Mouse (Mus musculus) hindbrain, embryonic 12.5 days (tissue): ENCODE results near the gene Urm1. TPM values are rescaled to one million over a fixed set of nuclear protein-coding genes. Genes with fewer than 3 reads are reported as not detected.
"Not testable (repeated sequence)": the region's sequence is repeated elsewhere in the genome, so short reads cannot be mapped to it uniquely, and the experiment has no call there.

ENCODE experiments used
- ATAC-seq: fragments of 200-750 bp; cut with Nextera tagmentation; 2 replicates; pipeline ENCODE4 v1.8.0; 2017; ENCODE audit warnings: moderate TSS enrichment; ENCODE audit not compliant: low FRiP score
- H3K27ac ChIP-seq: fragments of 300-500 bp; sonication (generic); 2 replicates; pipeline ENCODE4 v1.5.1; 2016; ENCODE audit warnings: mild to moderate bottlenecking
- H3K27me3 ChIP-seq: fragments of 300-500 bp; sonication (generic); 2 replicates; pipeline ENCODE4 v1.6.1; 2016; ENCODE audit warnings: mild to moderate bottlenecking
- H3K36me3 ChIP-seq: fragments of 300-500 bp; sonication (generic); 2 replicates; pipeline ENCODE4 v1.6.1; 2016; ENCODE audit warnings: mild to moderate bottlenecking
- H3K4me1 ChIP-seq: fragments of 300-500 bp; sonication (generic); 2 replicates; pipeline ENCODE4 v1.6.1; 2016
- H3K4me2 ChIP-seq: fragments of 300-500 bp; sonication (generic); replicated peaks from 2 replicates; pipeline ENCODE4 v1.6.1; 2016; ENCODE audit warnings: mild to moderate bottlenecking
- H3K4me3 ChIP-seq: fragments of 300-500 bp; sonication (generic); 2 replicates; pipeline ENCODE4 v1.5.1; 2016; ENCODE audit warnings: mild to moderate bottlenecking
- H3K9ac ChIP-seq: fragments of 300-500 bp; sonication (generic); 2 replicates; pipeline ENCODE4 v1.6.1; 2016; ENCODE audit warnings: mild to moderate bottlenecking, moderate library complexity
- H3K9me3 ChIP-seq: fragments of 300-500 bp; sonication (generic); replicated peaks from 2 replicates; pipeline ENCODE4 v1.6.1; 2016; ENCODE audit warnings: mild to moderate bottlenecking
- WGBS: fragments of 180-500 bp; shearing (Covaris S2); methylation state at CpG from one replicate; pipeline ENCODE4 v1.1.7; 2016; 5-methylcytosine and 5-hydroxymethylcytosine counted together
- microRNA-seq: library from miRNA; unstranded; fragments of <30 nt; microRNA quantifications from one replicate; pipeline ENCODE4, GENCODE M21; 2017
- polyA plus RNA-seq: library from polyadenylated mRNA; unstranded; fragments of >200 nt; fragmentation: Nextera tagmentation; extraction: Ambion mirVana; gene quantifications from 2 replicates; pipeline ENCODE4 v1.2.1, GENCODE M21; 2016

Urm1 gene
- polyA plus RNA-seq, 1 experiment from 2014 or later = 19.5 TPM

DNA sequence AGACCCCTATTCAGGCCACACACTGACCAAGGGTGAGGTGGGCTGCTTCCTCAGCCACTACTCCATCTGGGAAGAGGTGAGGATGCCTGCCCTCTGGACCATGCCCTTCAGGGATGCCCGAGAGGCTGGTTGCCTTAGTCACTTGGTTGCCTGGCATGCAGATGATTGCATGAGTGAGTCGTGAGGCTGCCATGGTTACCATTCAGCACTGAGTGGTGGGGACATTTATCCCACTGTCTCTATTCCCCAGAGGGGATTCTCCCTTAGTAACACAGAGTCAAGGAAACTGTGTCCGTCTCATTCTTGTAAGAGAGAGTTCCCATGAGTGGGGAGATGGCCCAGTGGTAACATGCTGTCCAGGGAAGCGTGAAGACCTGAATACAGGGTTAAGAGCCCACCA, 58.2 kb downstream of the Urm1 start:
- Histone ChIP-seq H3K4me1 (peaks cover 5% of the 10 kb centered on the region; the same call in 1 of the 2 replicates), H3K9me3 (no peaks in the 10 kb centered on the region), H3K4me2 (no peak overlapping the region), H3K27me3 (no peaks in the 10 kb centered on the region), H3K9ac (no peak overlapping the region), H3K36me3 (peaks cover 27% of the 10 kb centered on the region), H3K4me3 (no peak overlapping the region), H3K27ac (no peak overlapping the region)
- 48% methylated on average over 4 of the region's 4 CpGs for WGBS
- ATAC-seq = peak; percentile 35; the same call in 1 of the 2 replicates

DNA sequence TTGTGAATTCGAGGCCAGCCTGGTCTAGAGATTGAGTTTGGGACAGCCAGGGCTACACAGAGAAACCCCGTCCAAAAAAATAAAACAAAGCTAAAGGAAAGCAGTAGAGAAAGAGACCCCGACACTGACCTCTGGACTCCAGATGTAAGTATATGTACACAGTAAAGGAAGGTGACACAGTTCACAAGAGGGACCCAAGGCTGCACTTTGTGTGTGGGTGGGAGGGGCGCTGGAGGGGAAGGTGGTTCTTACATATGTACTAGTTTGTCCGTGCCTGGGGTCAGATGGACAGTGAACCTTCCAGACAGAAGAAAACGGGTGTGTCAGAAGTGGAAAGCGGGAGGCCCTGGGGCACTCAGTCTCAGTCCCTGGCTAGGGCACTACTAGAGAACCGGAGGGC, 59.3 kb downstream of the Urm1 start:
- Histone ChIP-seq H3K4me3 (no peak overlapping the region), H3K36me3 (peaks cover 18% of the 10 kb centered on the region), H3K27ac (no peak overlapping the region), H3K9ac (no peak overlapping the region), H3K9me3 (no peaks in the 10 kb centered on the region), H3K4me2 (no peak overlapping the region), H3K4me1 (peaks cover 5% of the 10 kb centered on the region; the same call in 1 of the 2 replicates), H3K27me3 (no peaks in the 10 kb centered on the region)
- no peak for ATAC-seq
- WGBS = 67% methylated on average over 8 of the region's 8 CpGs

- WGBS = 75% methylated on average over 17 of the region's 17 CpGs
- peaks cover 5% of the 10 kb centered on the region; the same call in 1 of the 2 replicates for H3K4me1 ChIP-seq
- H3K4me3 ChIP-seq = no peak overlapping the region
- no peak overlapping the region for H3K4me2 ChIP-seq
- ATAC-seq = no peak
- no peak overlapping the region for H3K27ac ChIP-seq
- no peaks in the 10 kb centered on the region for H3K27me3 ChIP-seq
- H3K9me3 ChIP-seq = no peaks in the 10 kb centered on the region
- peaks cover 18% of the 10 kb centered on the region for H3K36me3 ChIP-seq
- no peak overlapping the region for H3K9ac ChIP-seq
Observed at GRCm38 (mm10) chr2:29879964-29880830, 60.3 kb downstream of the Urm1 start.

DNA sequence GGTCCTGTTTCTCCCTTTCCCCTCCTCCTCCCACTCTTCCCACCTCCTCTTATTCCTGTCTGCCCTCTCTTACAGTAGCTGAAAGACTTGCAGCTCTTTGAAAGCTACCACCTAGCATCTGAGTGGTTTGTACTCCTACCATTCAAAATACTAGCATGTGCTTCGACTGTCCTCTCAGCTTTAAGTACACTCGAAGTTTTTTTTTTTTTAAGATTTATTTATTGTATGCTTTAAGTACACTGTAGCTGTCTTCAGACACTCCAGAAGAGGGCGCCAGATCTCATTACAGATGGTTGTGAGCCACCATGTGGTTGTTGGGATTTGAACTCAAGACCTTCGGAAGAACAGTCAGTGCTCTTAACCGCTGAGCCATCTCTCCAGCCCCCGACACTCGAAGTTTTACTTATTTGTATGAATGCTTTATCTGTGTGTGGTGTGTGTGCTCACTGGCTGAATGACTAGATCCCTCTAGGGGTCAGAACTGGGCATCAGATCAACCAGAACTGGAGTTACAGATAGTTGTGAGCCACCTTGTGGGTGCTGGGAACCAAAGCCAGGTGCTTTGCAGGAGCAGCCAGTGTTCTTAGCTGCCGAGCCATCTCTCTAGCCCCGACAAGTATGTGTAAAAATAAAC, 66.9 kb downstream of the Urm1 start:
- not testable (repeated sequence) for H3K27ac ChIP-seq, H3K9me3 ChIP-seq, H3K4me3 ChIP-seq, H3K4me2 ChIP-seq, H3K27me3 ChIP-seq, ATAC-seq, H3K36me3 ChIP-seq, H3K9ac ChIP-seq
- peaks cover 20% of the 10 kb centered on the region for H3K4me1 ChIP-seq
- 88% methylated on average over 9 of the region's 9 CpGs for WGBS

- peak; percentile 87 for ATAC-seq
- H3K4me1 ChIP-seq = peaks cover 20% of the 10 kb centered on the region
- peak within 1 kb of the TSS; percentile 90 for H3K4me2 ChIP-seq
- peak within 1 kb of the TSS; percentile 95 for H3K9ac ChIP-seq
- H3K4me3 ChIP-seq = peak within 1 kb of the TSS; percentile 99
- H3K36me3 ChIP-seq = peaks cover 25% of the 10 kb centered on the region
- no peaks in the 10 kb centered on the region for H3K9me3 ChIP-seq
- WGBS = 1% methylated on average over 55 of the region's 70 CpGs
- no peaks in the 10 kb centered on the region for H3K27me3 ChIP-seq
- peak within 1 kb of the TSS; percentile 92 for H3K27ac ChIP-seq
Observed at GRCm38 (mm10) chr2:29889066-29889944, 69.4 kb downstream of the Urm1 start, which contains the start of gene Odf2. TSS of gene Odf2 (plus strand) at chr2:29889221.

- peak overlapping the region; percentile 90 for H3K4me2 ChIP-seq
- peak; percentile 93 for ATAC-seq
- peak overlapping the region; percentile 92 for H3K27ac ChIP-seq
- peaks cover 34% of the 10 kb centered on the region for H3K36me3 ChIP-seq
- WGBS = under 1% methylated on average over 60 of the region's 61 CpGs
- peak overlapping the region; percentile 99 for H3K4me3 ChIP-seq
- H3K4me1 ChIP-seq = peaks cover 20% of the 10 kb centered on the region
- H3K9me3 ChIP-seq = no peaks in the 10 kb centered on the region
- peak overlapping the region; percentile 95 for H3K9ac ChIP-seq
- no peaks in the 10 kb centered on the region for H3K27me3 ChIP-seq
Observed at GRCm38 (mm10) chr2:29889991-29890833, 70.3 kb downstream of the Urm1 start.

- H3K4me1 ChIP-seq = peaks cover 20% of the 10 kb centered on the region
- no peak overlapping the region for H3K4me3 ChIP-seq
- H3K27ac ChIP-seq = no peak overlapping the region
- WGBS = 91% methylated on average over 6 of the region's 6 CpGs
- H3K4me2 ChIP-seq = peak overlapping the region; percentile 90; the same call in 1 of the 2 replicates
- H3K36me3 ChIP-seq = peaks cover 47% of the 10 kb centered on the region
- no peaks in the 10 kb centered on the region for H3K27me3 ChIP-seq
- no peak overlapping the region for H3K9ac ChIP-seq
- no peak for ATAC-seq
- H3K9me3 ChIP-seq = no peaks in the 10 kb centered on the region
Observed at GRCm38 (mm10) chr2:29891773-29892172, 71.9 kb downstream of the Urm1 start.

Small RNAs within 50 kb of the gene (microRNA-seq; reads per million reads assigned to microRNA genes)
- not detected for gene Mir219a-2
- not detected for gene Mir219b

Other genes starting within 250 kb of the Urm1 start
- gene Rapgef1, start 200.4 kb upstream of the Urm1 start, polyA plus RNA-seq = 22.7 and 24.7 TPM in 2 replicates
- gene Gm13420, start 68.4 kb upstream of the Urm1 start, polyA plus RNA-seq = not detected in 2 replicates
- gene Gm13547, start 60.8 kb upstream of the Urm1 start, polyA plus RNA-seq = not detected in 2 replicates
- gene Coq4, start 32.6 kb upstream of the Urm1 start, polyA plus RNA-seq = 33.1 and 36.8 TPM in 2 replicates
- gene Trub2, start 31.6 kb upstream of the Urm1 start, polyA plus RNA-seq = 43.1 and 43.3 TPM in 2 replicates
- 28.3 and 29.3 TPM in 2 replicates for gene Slc27a4, start 17.4 kb upstream of the Urm1 start, polyA plus RNA-seq
- gene Cercam, start 49.1 kb downstream of the Urm1 start, polyA plus RNA-seq = 28.5 and 30.2 TPM in 2 replicates
- gene Odf2, start 69.1 kb downstream of the Urm1 start, polyA plus RNA-seq = 87.9 and 97.0 TPM in 2 replicates
- 69.1 and 72.5 TPM in 2 replicates for gene Gle1, start 115.4 kb downstream of the Urm1 start, polyA plus RNA-seq
- gene Sptan1, start 145.5 kb downstream of the Urm1 start, polyA plus RNA-seq = 179 and 188 TPM in 2 replicates
- gene Wdr34, start 228.8 kb downstream of the Urm1 start, polyA plus RNA-seq = 40.4 and 41.0 TPM in 2 replicates
- 558 and 568 TPM in 2 replicates for gene Set, start 237.3 kb downstream of the Urm1 start, polyA plus RNA-seq